Mouse (Mus musculus) granulocyte monocyte progenitor cell, adult 5-6 weeks (primary cell): ENCODE results near the gene Spsb1. TPM values are rescaled to one million over a fixed set of nuclear protein-coding genes. Genes with fewer than 3 reads are reported as not detected.
A peak's percentile ranks its signal among the peaks of the same experiment; 100 is the strongest.

Experiments
- ATAC-seq: replicated peaks from 2 replicates; pipeline ENCODE4 v1.8.0; 2016; ENCODE audit warnings: mild to moderate bottlenecking, moderate TSS enrichment, inconsistent platforms; ENCODE audit not compliant: poor library complexity, severe bottlenecking
- total RNA-seq, 2 experiments: library from RNA; stranded (forward) in 1 of 2; stranded (reverse) in 1 of 2; fragments of 200-712, 200-1000 nt in 1 of 2; fragments of >200 nt in 1 of 2; fragmentation: Nextera tagmentation in 1 of 2; gene quantifications; 2 replicates each; pipeline ENCODE4 v1.2.3; 2014 to 2017

Gene Spsb1
- total RNA-seq, 2 experiments from 2014 or later = not detected

DNA sequence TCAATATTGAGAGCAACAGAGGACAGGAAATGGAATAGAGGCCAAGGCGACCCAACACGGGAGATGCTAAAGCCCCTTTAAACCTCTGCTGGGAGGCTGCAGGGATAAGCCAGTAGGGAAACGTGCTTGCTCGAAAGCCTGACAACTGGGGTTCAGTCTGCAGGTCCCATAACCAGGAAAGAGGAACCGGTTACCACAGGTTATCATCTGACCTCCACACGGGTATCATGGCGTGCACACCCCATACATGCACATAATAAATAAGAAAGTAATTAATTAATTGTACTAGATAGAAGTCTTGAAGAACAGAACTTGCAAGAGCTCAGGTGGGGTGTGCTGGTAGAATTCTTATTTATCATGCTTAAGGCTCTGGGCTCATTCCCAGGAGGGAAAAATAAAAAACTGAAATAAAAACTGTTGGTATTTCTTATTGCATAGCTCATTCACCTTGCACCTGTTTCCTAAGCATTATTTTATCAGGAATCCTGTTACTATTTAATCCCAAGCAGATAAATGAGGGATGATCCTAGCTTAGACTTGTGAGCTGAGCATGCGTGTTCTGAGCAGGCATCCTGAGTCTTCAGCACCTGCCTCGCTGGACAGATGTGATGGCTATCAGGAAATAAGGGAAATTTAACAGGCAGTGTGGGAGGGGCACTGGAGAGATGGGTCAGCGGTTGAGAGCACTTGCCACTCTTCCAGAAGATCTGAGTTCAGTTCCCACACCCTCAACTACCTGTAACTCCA lies 32.0 kb upstream of the Spsb1 start:
- ATAC-seq = no peak

DNA sequence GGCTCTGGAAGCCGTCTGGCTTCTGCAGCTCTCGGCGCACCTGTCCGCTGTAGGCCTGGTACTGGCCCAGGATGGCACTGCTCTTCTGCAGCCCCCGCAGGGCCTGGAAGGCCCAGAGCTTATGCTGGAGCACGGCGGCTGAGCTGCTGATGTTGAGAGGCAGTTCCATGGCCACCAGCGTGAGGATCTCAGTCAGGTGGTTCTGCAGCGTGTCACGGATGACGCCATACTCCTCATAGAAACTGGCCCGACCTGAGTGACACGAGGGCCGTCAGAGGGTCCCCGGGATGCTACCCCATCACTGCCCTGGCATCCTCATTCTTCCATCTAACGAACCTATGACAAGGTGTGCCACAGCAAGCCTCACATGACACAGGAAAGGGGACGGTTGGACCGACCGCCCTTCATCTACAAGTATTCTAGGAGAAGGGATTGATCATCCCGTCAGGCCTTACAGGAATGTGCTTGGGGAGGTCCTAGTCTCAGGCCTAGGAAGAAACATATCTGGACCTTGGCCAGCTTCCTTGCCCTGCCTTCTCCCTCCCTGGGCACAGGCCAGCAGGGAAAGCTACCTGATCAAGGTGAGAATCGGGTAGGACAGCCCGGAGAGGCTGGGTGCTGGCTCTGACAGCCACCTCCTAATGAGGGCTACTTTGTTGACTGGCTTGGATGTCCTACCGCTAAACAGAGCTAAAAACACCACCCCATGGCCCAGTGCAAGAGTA lies 29.2 kb upstream of the Spsb1 start:
- ATAC-seq = no peak

GRCm38 (mm10) chr4:149982154-149982553 lies 27.3 kb upstream of the Spsb1 start:
- ATAC-seq = no peak

GRCm38 (mm10) chr4:149979819-149980308 lies 25.0 kb upstream of the Spsb1 start:
- ATAC-seq = peak; percentile 83

- ATAC-seq = no peak
Measured at GRCm38 (mm10) chr4:149978820-149979219, 24.0 kb upstream of the Spsb1 start.

DNA sequence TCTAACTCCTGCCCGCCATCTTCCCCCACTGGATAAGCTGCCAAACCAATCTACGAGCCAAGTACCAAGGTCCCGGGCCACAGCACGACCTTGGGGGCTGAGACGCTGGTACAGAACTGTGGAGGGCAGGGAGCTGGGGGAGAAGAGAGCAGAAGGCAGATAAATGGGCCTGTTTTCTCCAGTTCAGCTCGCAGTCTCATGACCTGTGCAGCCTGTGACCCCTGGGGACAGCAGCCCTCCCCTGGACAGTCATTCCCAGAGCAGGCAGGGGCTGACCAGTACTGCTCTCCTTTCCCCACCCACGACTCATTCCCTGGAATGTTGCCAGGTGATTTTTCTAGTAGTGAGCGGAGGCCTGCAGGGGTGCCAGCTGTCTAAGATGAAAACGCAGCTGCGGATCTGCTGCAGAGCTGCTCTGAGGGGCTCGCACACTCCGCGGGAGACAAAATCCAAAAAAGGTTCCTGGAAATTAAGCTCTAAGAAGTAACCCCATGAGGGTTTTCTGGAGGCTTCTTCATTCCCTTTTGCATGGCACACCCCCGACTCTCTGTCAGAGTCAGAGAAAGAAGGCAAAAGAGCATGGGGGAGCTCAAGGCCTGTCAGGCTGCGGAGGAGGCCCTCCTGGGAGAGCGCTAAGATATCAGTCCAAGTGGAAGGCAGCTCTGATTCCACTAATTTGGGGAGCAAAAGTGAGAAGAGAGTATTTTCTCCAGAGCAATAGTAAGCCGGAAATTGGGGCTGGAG lies 23.1 kb upstream of the Spsb1 start:
- no peak for ATAC-seq

DNA sequence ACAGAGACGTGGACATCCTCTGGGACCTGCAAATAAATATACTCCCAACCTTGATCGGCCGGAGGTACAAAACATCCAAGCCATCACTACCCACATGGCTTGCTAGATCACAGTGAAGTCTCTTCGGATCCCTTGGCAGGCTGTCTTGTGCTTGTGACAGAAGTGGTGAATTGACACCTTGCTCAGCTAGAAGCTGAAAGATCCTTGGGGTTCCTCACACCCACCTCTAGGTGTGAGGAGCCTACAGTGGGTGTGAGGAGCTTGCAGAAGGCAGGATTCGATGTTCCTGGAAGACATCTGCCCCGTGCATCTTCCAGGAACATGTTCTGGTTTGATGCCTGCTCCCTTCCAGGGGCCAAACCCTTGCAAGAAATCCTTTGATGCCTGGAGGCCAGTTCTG lies 22.3 kb upstream of the Spsb1 start:
- ATAC-seq = no peak

DNA sequence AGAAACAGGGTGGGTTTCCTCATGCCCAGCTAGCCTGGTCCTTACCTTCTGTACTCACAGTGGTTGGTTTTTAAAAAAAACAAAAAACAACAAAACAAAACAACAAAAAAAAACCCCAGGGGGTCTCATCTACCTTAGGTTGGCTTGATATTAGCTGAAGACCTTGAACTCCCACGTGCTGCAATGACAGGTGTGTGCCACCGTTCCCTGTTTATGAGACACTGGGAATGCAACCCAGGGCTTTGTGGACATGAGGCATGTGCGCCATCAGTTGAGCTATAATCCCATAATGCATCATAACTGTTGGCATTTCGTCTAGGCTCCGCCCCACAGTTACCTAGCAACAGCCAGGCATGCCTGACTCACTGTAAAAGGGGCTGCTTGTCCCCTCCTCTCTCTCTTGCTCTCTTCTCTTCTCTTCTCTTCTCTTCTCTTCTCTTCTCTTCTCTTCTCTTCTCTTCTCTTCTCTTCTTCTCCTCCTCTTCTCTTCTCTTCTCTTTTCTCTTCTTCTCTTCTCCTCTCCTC lies 20.9 kb upstream of the Spsb1 start:
- no peak for ATAC-seq

DNA sequence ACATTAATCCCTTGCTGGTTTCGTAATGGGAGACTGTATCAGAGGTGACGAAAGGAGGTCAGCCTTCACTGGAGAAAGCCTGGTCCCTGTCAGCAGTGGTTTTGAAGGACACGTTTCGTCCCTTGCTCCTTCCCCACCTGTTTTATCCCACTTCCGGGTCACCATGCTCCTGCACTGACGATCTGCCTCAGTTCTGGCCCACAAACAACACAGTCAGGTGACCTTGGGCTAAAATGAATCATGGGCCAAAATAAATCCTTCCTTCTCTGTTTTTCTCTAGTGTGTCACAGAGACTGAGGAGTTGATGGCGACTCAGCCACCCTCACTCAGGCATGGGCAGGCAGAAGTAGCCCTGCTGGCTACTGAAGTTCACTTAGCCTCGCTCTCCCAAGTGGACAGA lies 20.4 kb upstream of the Spsb1 start:
- no peak for ATAC-seq

- no peak for ATAC-seq
Measured at GRCm38 (mm10) chr4:149971393-149971792, 16.6 kb upstream of the Spsb1 start.

DNA sequence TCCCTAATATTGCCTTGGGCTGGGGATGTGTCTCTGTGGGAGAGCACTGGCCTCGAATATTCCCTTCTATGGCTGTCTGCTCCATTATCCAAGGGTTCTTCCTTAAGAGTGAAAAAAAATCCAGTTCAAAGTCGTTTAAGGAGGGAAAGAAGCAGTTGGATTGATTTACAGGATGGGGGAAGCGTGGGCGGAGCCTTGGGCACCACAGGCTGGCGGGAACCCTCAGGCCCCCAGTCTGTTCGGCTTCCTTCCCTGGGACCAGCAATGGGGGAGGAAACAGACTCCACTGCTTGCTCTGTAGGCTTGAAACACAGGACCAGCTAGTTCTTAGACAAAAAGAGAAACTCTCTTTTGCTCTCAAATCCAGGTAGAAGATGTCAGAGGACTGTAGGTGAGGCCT lies 13.7 kb upstream of the Spsb1 start:
- ATAC-seq = no peak

GRCm38 (mm10) chr4:149966963-149967362 lies 12.1 kb upstream of the Spsb1 start:
- ATAC-seq = no peak

DNA sequence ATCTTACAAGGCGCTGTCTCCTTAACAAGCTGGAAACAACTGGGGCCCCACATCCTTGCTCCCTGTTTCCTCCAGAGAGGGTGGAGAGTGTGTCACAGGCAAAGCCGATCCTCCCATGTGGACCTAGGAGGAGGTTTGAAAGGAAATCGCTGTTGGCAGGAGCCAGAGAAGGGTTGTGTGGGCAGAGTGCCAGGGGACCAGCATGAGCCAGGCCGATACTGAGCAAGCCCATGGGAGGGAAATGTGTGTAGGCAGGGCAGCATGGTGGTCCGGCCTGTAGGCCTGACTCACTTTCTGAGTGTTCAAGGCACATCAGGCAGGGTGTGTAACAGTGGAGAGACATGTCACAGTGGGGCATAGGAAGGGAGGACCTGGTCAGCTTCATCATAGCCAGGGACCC lies 11.4 kb upstream of the Spsb1 start:
- ATAC-seq = no peak

DNA sequence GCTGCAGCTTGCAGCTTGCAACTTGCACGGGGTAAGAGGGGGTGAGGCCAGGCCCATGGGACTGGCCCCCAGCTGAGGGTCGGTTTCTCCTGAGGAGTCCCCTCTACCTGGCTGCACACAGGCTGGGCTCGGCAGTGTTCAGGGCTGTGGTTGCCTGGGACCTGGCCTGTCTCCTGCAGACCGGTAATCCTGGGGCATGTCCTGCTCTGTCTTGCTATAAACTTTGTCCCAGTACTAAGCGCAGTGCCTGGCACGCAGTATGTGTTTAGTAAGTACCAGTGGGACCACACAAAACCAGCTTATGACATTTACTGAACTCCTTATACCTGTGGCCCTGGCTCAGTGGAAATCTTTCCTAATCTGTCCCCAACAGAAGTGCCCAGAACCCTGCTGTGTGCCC lies 10.8 kb upstream of the Spsb1 start:
- ATAC-seq = no peak

DNA sequence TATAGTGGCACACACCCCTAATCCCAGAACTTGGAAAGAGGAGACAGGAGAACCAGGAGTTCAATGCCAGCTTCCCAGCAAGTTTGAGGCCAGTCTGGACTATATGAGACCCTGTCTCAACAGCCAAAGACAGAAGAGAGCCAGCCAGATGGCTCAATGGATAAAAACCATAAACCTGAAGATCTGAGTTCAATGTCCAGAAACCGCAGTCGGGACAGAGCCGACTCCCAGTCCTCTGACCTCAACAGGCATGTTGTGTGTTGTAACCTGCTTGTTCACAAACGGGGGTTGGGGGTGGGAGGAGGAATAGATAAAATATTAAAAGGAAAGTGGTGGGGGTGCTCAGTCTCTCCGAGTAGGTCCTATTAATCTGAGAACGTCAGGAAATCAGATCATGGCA lies 10.4 kb upstream of the Spsb1 start:
- ATAC-seq = no peak

DNA sequence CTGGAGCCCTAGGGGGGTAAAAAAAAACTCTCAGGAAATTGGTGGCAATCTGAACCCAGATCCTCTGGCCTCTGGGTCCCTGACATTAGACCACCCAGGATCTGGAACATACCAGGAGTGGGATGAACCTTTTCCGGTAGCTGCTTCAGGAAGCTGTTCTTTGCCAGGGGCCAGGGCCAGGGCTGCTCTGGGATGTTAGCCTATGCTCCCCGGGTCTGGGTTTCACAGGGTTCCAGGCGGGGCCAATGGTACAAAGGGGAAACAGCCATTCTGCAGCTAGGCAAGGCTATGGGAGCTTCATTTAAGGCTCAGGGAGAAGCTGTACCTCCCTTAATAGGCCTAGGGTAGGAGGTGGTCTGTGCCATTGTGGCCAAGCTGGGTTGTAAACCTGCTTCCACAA lies 9.9 kb upstream of the Spsb1 start:
- no peak for ATAC-seq

- ATAC-seq = no peak
Measured at GRCm38 (mm10) chr4:149964285-149964684, 9.4 kb upstream of the Spsb1 start.

DNA sequence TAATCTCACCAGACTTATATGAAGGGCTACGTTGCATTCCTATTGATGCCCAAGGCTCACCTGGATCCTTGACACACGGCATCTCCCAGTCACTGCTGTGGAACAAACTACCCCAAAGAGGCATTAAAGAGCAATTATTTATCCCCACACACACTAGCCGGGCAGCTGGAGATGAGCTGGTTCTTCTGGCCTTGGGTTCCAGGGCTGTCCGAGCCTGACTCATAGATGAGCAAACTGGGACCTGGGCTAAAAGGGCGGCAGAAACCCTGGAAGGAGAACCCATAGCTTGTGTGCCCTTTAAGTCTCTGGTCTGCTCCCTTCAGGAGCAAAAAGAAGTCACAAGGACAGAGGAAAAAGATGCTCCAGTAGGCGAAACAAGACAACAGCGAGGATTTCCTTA lies 5.5 kb upstream of the Spsb1 start:
- no peak for ATAC-seq

GRCm38 (mm10) chr4:149959816-149960215 lies 5.0 kb upstream of the Spsb1 start:
- no peak for ATAC-seq

DNA sequence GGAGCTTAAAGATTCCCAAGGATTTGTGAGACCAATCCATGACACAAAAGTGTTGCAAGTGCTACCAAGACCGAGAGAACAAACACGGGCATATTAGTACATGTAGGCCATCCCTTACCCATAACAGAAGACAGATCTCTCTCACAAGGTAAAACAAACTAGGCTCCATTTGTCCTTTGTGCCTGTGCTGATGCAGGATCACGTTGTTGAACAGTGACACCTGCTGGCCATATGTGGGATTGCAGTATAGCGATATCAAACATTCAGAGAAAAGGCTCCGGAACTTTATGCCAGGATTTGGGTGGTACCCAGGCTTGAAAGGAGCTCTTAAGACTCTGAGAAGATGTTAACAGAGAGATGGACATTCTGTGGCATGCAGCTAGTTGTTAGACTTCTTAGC lies 3.7 kb upstream of the Spsb1 start:
- 0 out of 2 replicates have a peak, but pooled peaks have one; percentile 12 for ATAC-seq

DNA sequence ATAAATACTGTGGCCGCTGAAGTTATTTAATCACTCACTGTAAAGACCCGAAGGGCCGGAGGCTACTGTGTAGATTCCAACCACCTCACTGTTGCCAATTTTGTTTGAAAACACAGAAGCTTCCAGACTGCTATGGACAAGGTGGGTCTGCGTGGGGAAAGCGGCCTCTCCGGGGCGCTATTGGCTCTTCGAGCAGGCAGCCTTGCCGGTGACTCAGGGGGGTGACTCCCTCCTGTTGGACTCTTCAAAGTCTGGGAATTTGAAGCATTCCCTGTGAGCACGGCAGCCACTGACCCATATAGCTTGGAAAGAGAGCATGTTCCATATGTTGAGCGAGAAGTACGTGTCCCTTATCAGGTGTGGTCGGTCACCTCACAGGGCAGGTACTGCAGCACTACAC lies 1.2 kb upstream of the Spsb1 start:
- ATAC-seq = no peak
